Mouse (Mus musculus): ENCODE results near the gene Ttll5. TPM values are rescaled to one million over a fixed set of nuclear protein-coding genes. Genes with fewer than 3 reads are reported as not detected.

The Ttll5 gene
- polyA plus RNA-seq, 1 experiment from 2014 or later = 16.1 TPM

- 87% methylated on average over 3 of the region's 3 CpGs for WGBS
- H3K36me3 ChIP-seq (ENCODE audit: control insufficient read depth, insufficient read depth, low read length) = peaks cover 22% of the 10 kb centered on the region
- H3K27ac ChIP-seq (replicated peaks; ENCODE audit: low read depth, low read length) = no peak overlapping the region
- no peaks in the 10 kb centered on the region for H3K9me3 ChIP-seq (ENCODE audit: control insufficient read depth, low read length)
- H3K9ac ChIP-seq (replicated peaks; ENCODE audit: low read length) = no peak overlapping the region
- ATAC-seq (ENCODE audit: low FRiP score, low TSS enrichment) (no peak), DNase-seq (no peak)
- no peak overlapping the region for H3K4me2 ChIP-seq (ENCODE audit: low read length)
- no peak overlapping the region for H3K4me3 ChIP-seq (replicated peaks; ENCODE audit: low read depth, low read length)
- 0 out of 2 replicates have a peak, but pooled peaks cover 1% of the 10 kb centered on the region for H3K4me1 ChIP-seq (ENCODE audit: control insufficient read depth, insufficient read depth, low read length)
- H3K27me3 ChIP-seq (ENCODE audit: control insufficient read depth, insufficient read depth, low read length) = no peaks in the 10 kb centered on the region
Observed at GRCm38 (mm10) chr12:85828856-85829255, 4.4 kb downstream of the Ttll5 start.

GRCm38 (mm10) chr12:85829866-85830265 lies 5.4 kb downstream of the Ttll5 start:
- no peak overlapping the region for H3K4me2 ChIP-seq (ENCODE audit: low read length)
- H3K4me3 ChIP-seq (replicated peaks; ENCODE audit: low read depth, low read length) = no peak overlapping the region
- peaks cover 22% of the 10 kb centered on the region for H3K36me3 ChIP-seq (ENCODE audit: control insufficient read depth, insufficient read depth, low read length)
- no peaks in the 10 kb centered on the region for H3K9me3 ChIP-seq (ENCODE audit: control insufficient read depth, low read length)
- no peaks in the 10 kb centered on the region for H3K27me3 ChIP-seq (ENCODE audit: control insufficient read depth, insufficient read depth, low read length)
- H3K4me1 ChIP-seq (ENCODE audit: control insufficient read depth, insufficient read depth, low read length) = no peaks in the 10 kb centered on the region
- ATAC-seq (ENCODE audit: low FRiP score, low TSS enrichment) (no peak), DNase-seq (no peak)
- H3K27ac ChIP-seq (replicated peaks; ENCODE audit: low read depth, low read length) = no peak overlapping the region
- H3K9ac ChIP-seq (replicated peaks; ENCODE audit: low read length) = no peak overlapping the region
- 90% methylated on average over 3 of the region's 3 CpGs for WGBS

GRCm38 (mm10) chr12:85830691-85831090 lies 6.2 kb downstream of the Ttll5 start:
- DNase-seq = no peak
- Histone ChIP-seq H3K27ac (replicated peaks; ENCODE audit: low read depth, low read length) (no peak overlapping the region), H3K4me3 (replicated peaks; ENCODE audit: low read depth, low read length) (no peak overlapping the region), H3K4me1 (ENCODE audit: control insufficient read depth, insufficient read depth, low read length) (no peaks in the 10 kb centered on the region), H3K9me3 (ENCODE audit: control insufficient read depth, low read length) (no peaks in the 10 kb centered on the region), H3K4me2 (ENCODE audit: low read length) (no peak overlapping the region), H3K9ac (replicated peaks; ENCODE audit: low read length) (no peak overlapping the region), H3K27me3 (ENCODE audit: control insufficient read depth, insufficient read depth, low read length) (no peaks in the 10 kb centered on the region), H3K36me3 (ENCODE audit: control insufficient read depth, insufficient read depth, low read length) (peaks cover 22% of the 10 kb centered on the region)
- ATAC-seq (ENCODE audit: low FRiP score, low TSS enrichment) = no peak
- 85% methylated on average over 3 of the region's 3 CpGs for WGBS

- no peaks in the 10 kb centered on the region for H3K4me1 ChIP-seq (ENCODE audit: control insufficient read depth, insufficient read depth, low read length)
- H3K4me3 ChIP-seq (replicated peaks; ENCODE audit: low read depth, low read length) = no peak overlapping the region
- WGBS = 93% methylated on average over 2 of the region's 2 CpGs
- H3K9me3 ChIP-seq (ENCODE audit: control insufficient read depth, low read length) = no peaks in the 10 kb centered on the region
- H3K36me3 ChIP-seq (ENCODE audit: control insufficient read depth, insufficient read depth, low read length) = peaks cover 14% of the 10 kb centered on the region
- DNase-seq = no peak
- H3K27me3 ChIP-seq (ENCODE audit: control insufficient read depth, insufficient read depth, low read length) = no peaks in the 10 kb centered on the region
- no peak for ATAC-seq (ENCODE audit: low FRiP score, low TSS enrichment)
- no peak overlapping the region for H3K4me2 ChIP-seq (ENCODE audit: low read length)
- H3K27ac ChIP-seq (replicated peaks; ENCODE audit: low read depth, low read length) = no peak overlapping the region
- H3K9ac ChIP-seq (replicated peaks; ENCODE audit: low read length) = no peak overlapping the region
Observed at GRCm38 (mm10) chr12:85834543-85834942, 10.1 kb downstream of the Ttll5 start.

GRCm38 (mm10) chr12:85837765-85838164 lies 13.3 kb downstream of the Ttll5 start:
- no peak overlapping the region for H3K4me2 ChIP-seq (ENCODE audit: low read length)
- H3K9me3 ChIP-seq (ENCODE audit: control insufficient read depth, low read length) = no peaks in the 10 kb centered on the region
- H3K27ac ChIP-seq (replicated peaks; ENCODE audit: low read depth, low read length) = no peak overlapping the region
- WGBS = 100% methylated on average over 2 of the region's 2 CpGs
- no peak for ATAC-seq (ENCODE audit: low FRiP score, low TSS enrichment)
- DNase-seq = no peak
- no peaks in the 10 kb centered on the region for H3K4me1 ChIP-seq (ENCODE audit: control insufficient read depth, insufficient read depth, low read length)
- peaks cover 6% of the 10 kb centered on the region; the same call in 1 of the 2 replicates for H3K36me3 ChIP-seq (ENCODE audit: control insufficient read depth, insufficient read depth, low read length)
- no peak overlapping the region for H3K9ac ChIP-seq (replicated peaks; ENCODE audit: low read length)
- no peaks in the 10 kb centered on the region for H3K27me3 ChIP-seq (ENCODE audit: control insufficient read depth, insufficient read depth, low read length)
- H3K4me3 ChIP-seq (replicated peaks; ENCODE audit: low read depth, low read length) = no peak overlapping the region

- peaks cover 11% of the 10 kb centered on the region; the same call in 1 of the 2 replicates for H3K36me3 ChIP-seq (ENCODE audit: control insufficient read depth, insufficient read depth, low read length)
- H3K4me1 ChIP-seq (ENCODE audit: control insufficient read depth, insufficient read depth, low read length) = no peaks in the 10 kb centered on the region
- H3K9ac ChIP-seq (replicated peaks; ENCODE audit: low read length) = no peak overlapping the region
- no peaks in the 10 kb centered on the region for H3K27me3 ChIP-seq (ENCODE audit: control insufficient read depth, insufficient read depth, low read length)
- WGBS = 94% methylated on average over 12 of the region's 12 CpGs
- ATAC-seq (ENCODE audit: low FRiP score, low TSS enrichment) = no peak
- H3K4me2 ChIP-seq (ENCODE audit: low read length) = no peak overlapping the region
- H3K9me3 ChIP-seq (ENCODE audit: control insufficient read depth, low read length) = no peaks in the 10 kb centered on the region
- no peak overlapping the region for H3K27ac ChIP-seq (replicated peaks; ENCODE audit: low read depth, low read length)
- no peak for DNase-seq
- no peak overlapping the region for H3K4me3 ChIP-seq (replicated peaks; ENCODE audit: low read depth, low read length)
Observed at GRCm38 (mm10) chr12:85839371-85840000, 15.0 kb downstream of the Ttll5 start.

GRCm38 (mm10) chr12:85848164-85848958 lies 23.9 kb downstream of the Ttll5 start:
- peaks cover 25% of the 10 kb centered on the region; the same call in 1 of the 2 replicates for H3K36me3 ChIP-seq (ENCODE audit: control insufficient read depth, insufficient read depth, low read length)
- DNase-seq (peak; percentile 57), ATAC-seq (ENCODE audit: low FRiP score, low TSS enrichment) (no peak)
- no peaks in the 10 kb centered on the region for H3K4me1 ChIP-seq (ENCODE audit: control insufficient read depth, insufficient read depth, low read length)
- no peak overlapping the region for H3K27ac ChIP-seq (replicated peaks; ENCODE audit: low read depth, low read length)
- H3K9me3 ChIP-seq (ENCODE audit: control insufficient read depth, low read length) = no peaks in the 10 kb centered on the region
- H3K4me2 ChIP-seq (ENCODE audit: low read length) = no peak overlapping the region
- H3K9ac ChIP-seq (replicated peaks; ENCODE audit: low read length) = no peak overlapping the region
- H3K4me3 ChIP-seq (replicated peaks; ENCODE audit: low read depth, low read length) = no peak overlapping the region
- WGBS = 86% methylated on average over 7 of the region's 7 CpGs
- no peaks in the 10 kb centered on the region for H3K27me3 ChIP-seq (ENCODE audit: control insufficient read depth, insufficient read depth, low read length)

- DNase-seq (no peak), ATAC-seq (ENCODE audit: low FRiP score, low TSS enrichment) (no peak)
- 89% methylated on average over 8 of the region's 8 CpGs for WGBS
- no peaks in the 10 kb centered on the region for H3K4me1 ChIP-seq (ENCODE audit: control insufficient read depth, insufficient read depth, low read length)
- H3K4me2 ChIP-seq (ENCODE audit: low read length) = no peak overlapping the region
- H3K9ac ChIP-seq (replicated peaks; ENCODE audit: low read length) = no peak overlapping the region
- H3K27ac ChIP-seq (replicated peaks; ENCODE audit: low read depth, low read length) = no peak overlapping the region
- H3K4me3 ChIP-seq (replicated peaks; ENCODE audit: low read depth, low read length) = no peak overlapping the region
- no peaks in the 10 kb centered on the region for H3K9me3 ChIP-seq (ENCODE audit: control insufficient read depth, low read length)
- no peaks in the 10 kb centered on the region for H3K27me3 ChIP-seq (ENCODE audit: control insufficient read depth, insufficient read depth, low read length)
- H3K36me3 ChIP-seq (ENCODE audit: control insufficient read depth, insufficient read depth, low read length) = peaks cover 14% of the 10 kb centered on the region
Observed at GRCm38 (mm10) chr12:85850661-85851060, 26.2 kb downstream of the Ttll5 start.

GRCm38 (mm10) chr12:85853836-85854235 lies 29.4 kb downstream of the Ttll5 start:
- Histone ChIP-seq H3K9me3 (ENCODE audit: control insufficient read depth, low read length) (no peaks in the 10 kb centered on the region), H3K4me3 (replicated peaks; ENCODE audit: low read depth, low read length) (no peak overlapping the region), H3K27ac (replicated peaks; ENCODE audit: low read depth, low read length) (no peak overlapping the region), H3K4me2 (ENCODE audit: low read length) (no peak overlapping the region), H3K4me1 (ENCODE audit: control insufficient read depth, insufficient read depth, low read length) (no peaks in the 10 kb centered on the region), H3K27me3 (ENCODE audit: control insufficient read depth, insufficient read depth, low read length) (no peaks in the 10 kb centered on the region), H3K9ac (replicated peaks; ENCODE audit: low read length) (no peak overlapping the region), H3K36me3 (ENCODE audit: control insufficient read depth, insufficient read depth, low read length) (peaks cover 14% of the 10 kb centered on the region)
- WGBS = 92% methylated on average over 4 of the region's 4 CpGs
- DNase-seq (no peak), ATAC-seq (ENCODE audit: low FRiP score, low TSS enrichment) (no peak)

Data from midbrain, embryonic 14.5 days (tissue).